Mouse (Mus musculus): ENCODE measurements at regions not wholly inside any gene's neighbourhood (a gene's known extent, or its start where the extent isn't known, plus 50 kb on each side); places are given as distances from the start of the nearest gene placed in this dataset.

DNA sequence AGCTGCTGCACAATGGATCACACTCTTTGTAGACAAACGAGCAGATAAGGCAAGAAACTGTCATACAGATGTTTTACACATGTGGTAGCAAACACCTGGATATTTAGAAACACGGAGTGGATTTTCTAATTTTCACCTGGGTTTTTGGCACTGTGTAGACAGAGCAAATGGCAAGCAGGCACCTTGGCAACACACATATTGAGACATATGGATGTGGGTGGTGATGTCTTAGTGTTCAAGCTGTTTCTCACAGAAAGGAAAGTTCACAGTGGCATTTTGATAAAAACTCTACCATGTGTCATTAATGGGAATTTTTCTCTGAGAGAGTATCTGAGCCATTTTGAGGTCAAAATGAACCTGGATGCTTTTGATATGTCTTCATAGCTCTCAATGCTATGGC, 417.9 kb upstream of the Megf9 start:
- DNase-seq: no peak

DNA sequence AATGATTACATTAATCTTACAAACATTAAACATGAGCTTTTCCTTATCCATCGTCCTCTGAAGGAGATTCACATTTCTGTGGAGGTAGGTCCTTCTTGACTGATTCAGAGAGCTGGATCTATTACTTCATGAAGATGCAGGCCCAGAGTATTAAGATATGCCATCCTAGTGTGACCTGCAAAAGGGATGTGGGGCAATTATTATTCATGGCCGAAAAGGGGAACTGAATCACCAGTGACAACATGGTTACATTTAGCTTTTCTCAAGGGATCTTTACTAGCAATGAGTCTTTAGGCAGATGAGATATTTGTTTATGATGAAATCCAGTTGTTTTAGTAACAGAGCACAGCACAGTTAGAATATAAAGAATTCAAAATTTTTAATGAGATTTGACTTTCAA, 405.4 kb upstream of the Megf9 start:
- DNase-seq: no peak

DNA sequence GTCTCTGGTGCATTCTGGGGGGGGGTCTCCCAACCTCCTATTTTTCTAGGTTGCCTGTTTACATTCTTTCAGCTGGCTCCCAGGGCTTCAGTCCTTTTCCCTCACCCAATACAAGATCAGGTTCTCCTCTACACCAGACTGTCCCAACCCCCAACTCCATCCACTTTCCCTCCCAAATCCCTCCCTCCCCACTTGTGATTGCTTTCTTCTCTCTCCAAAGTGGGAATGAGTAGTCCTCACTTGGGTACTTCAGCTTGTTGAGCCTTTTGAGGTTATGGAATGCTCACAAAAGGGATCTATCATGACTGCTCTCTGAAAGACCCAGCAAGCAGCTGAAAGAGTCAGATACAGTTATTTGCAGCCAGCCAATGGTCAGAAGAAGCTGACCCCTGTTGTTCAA, 399.3 kb upstream of the Megf9 start:
- DNase-seq: peak; percentile 64

DNA sequence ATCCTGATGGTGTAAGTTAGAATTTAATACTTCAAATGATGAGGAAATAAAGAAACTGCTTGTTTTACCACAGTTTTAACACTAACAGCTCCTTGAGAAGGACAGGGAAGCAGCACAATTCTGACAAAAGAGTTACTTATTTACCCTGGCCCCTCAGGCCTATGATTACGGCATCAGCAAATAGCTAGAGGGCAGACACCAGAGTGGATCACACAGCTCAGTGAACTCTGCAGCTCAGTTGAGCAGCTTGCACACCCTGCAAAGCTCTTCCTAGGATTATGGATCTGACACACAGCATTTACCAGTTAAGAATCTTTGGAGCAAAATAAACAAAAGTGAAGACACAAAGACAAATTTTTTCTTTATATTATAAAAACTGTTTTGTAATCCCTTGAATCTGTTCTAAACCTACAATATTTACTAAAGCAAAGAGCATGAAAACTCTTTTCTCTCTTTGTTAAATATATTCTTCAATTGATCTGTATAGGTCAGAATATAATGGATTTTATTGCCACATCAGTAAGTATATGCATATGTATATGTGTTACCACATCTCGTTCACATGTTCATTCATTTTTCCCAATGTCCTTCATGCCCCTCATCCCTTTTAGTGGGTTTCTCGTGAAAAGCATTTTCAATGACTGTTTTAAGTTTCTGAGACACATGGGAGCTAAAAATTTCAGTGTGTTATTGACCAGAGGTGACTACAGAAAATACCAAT, 387.3 kb upstream of the Megf9 start:
- no peak for DNase-seq

DNA sequence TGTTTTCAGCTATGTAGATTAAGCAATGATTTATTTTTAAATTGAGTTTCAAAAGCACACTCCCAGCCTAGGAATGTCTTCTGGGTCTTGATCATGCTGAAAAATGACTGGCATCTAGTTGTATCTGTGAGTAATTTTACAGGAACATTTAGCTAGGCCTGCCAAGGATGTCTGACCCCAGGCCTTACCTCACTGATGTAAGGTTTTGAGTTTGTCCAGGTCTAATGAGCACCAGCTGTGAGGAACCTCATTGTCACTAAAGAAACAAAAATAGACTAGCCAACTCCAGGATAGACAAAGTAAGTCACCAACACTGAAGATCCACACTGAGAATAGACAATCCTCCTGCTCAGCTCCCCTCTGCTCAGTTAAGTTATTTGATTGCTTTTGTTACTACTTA, 379.8 kb upstream of the Megf9 start:
- DNase-seq: no peak

- no peak for DNase-seq
These were observed 372.3 kb upstream of the Megf9 start for GRCm38 (mm10) chr4:70906771-70907749.
